Mouse (Mus musculus): ENCODE measurements at regions not wholly inside any gene's neighbourhood (a gene's known extent, or its start where the extent isn't known, plus 50 kb on each side); places are given as distances from the start of the nearest gene placed in this dataset.

- peak; percentile 2 to 16 for DNase-seq (ENCODE audit: low spot score in 2 of 2)
Measured at GRCm38 (mm10) chrX:68313486-68313885, 364.9 kb upstream of the Fmr1 start.
